Mouse (Mus musculus): Measurements from ENCODE around the gene Khdc4.

GRCm38 (mm10) chr3:88740147-88740546, 54.5 kb downstream of the Khdc4 start:
- no peak for TF ChIP-seq MAX (IDR thresholded peaks at IDR 0.05; ENCODE audit: low read length)
- TF ChIP-seq BHLHE40 (IDR thresholded peaks at IDR 0.05; ENCODE audit: borderline replicate concordance, low read depth, low read length) = no peak
- no peak for TF ChIP-seq ELF1 (IDR thresholded peaks at IDR 0.05; ENCODE audit: low read depth, low read length)

Measured in MEL (cell line).